Mouse (Mus musculus) small intestine, adult 2 months (tissue): ENCODE results near the gene Wwox. TPM values are rescaled to one million over a fixed set of nuclear protein-coding genes. Genes with fewer than 3 reads are reported as not detected.

Experiments
- H3K27ac ChIP-seq: fragments of 200-500 bp; 2 replicates; pipeline ENCODE4 v1.5.1; 2012; ENCODE audit warnings: low read depth, low read length, control low read depth, inconsistent platforms; ENCODE audit not compliant: insufficient read depth
- H3K27me3 ChIP-seq: fragments of 200-500 bp; 2 replicates; pipeline ENCODE4 v1.6.1; 2012; ENCODE audit warnings: mild to moderate bottlenecking, moderate library complexity, low read length, inconsistent platforms; ENCODE audit not compliant: control insufficient read depth, insufficient read depth
- H3K36me3 ChIP-seq: fragments of 200-500 bp; 2 replicates; pipeline ENCODE4 v1.6.1; 2012; ENCODE audit warnings: mild to moderate bottlenecking, low read length, control low read depth, inconsistent platforms; ENCODE audit not compliant: control insufficient read depth, insufficient read depth
- H3K4me1 ChIP-seq: fragments of 200-500 bp; 2 replicates; pipeline ENCODE4 v1.6.1; 2012; ENCODE audit warnings: low read length, inconsistent platforms, mixed read lengths; ENCODE audit not compliant: control insufficient read depth, insufficient read depth, insufficient read length
- H3K4me3 ChIP-seq: fragments of 200-500 bp; 2 replicates; pipeline ENCODE4 v1.5.1; 2012; ENCODE audit warnings: low read depth, mild to moderate bottlenecking, control low read depth, inconsistent platforms, low read length, moderate library complexity
- CTCF ChIP-seq: fragments of 200-500 bp; IDR thresholded peaks from 2 replicates; pipeline ENCODE4 v1.5.1; 2012; ENCODE audit warnings: low read depth, mild to moderate bottlenecking, control low read depth, inconsistent platforms, low read length, moderate library complexity, mixed read lengths; ENCODE audit not compliant: insufficient replicate concordance, insufficient read length; ENCODE audit errors: extremely low read depth
- POLR2A ChIP-seq: fragments of 200-500 bp; IDR thresholded peaks from 2 replicates; pipeline ENCODE4 v1.6.1; 2012; ENCODE audit warnings: low read depth, mild to moderate bottlenecking, control low read depth, inconsistent platforms, low read length, moderate library complexity
- WGBS: fragments of 180-500 bp; shearing (Covaris S2); methylation state at CpG from one replicate; pipeline ENCODE4 v1.1.7; 2018; 5-methylcytosine and 5-hydroxymethylcytosine counted together
- polyA plus RNA-seq: library from polyadenylated mRNA; depleted of rRNA; stranded (reverse); fragments of >200 nt; gene quantifications from 2 replicates; pipeline ENCODE4 v1.2.3, GENCODE M21; 2012

The Wwox gene
- polyA plus RNA-seq, 1 experiment = 6.0 TPM

GRCm38 (mm10) chr8:115357663-115358335 is 918.3 kb downstream of the Wwox start:
- H3K36me3 ChIP-seq = no peaks in the 10 kb centered on the region
- WGBS = 76% methylated on average over 16 of the region's 16 CpGs

GRCm38 (mm10) chr8:115358481-115358880 is 919.0 kb downstream of the Wwox start:
- no peak overlapping the region for H3K27ac ChIP-seq
- TF ChIP-seq CTCF (no peak), POLR2A (no peak)
- H3K36me3 ChIP-seq = no peaks in the 10 kb centered on the region
- H3K4me1 ChIP-seq = no peaks in the 10 kb centered on the region
- no peaks in the 10 kb centered on the region for H3K27me3 ChIP-seq
- H3K4me3 ChIP-seq = no peak overlapping the region
- 94% methylated on average over 11 of the region's 11 CpGs for WGBS

More at GRCm38 (mm10) chr8:115357663-115358335, 918.3 kb downstream of the Wwox start:
- Histone ChIP-seq H3K27ac (no peak overlapping the region), H3K4me1 (no peaks in the 10 kb centered on the region), H3K27me3 (no peaks in the 10 kb centered on the region), H3K4me3 (no peak overlapping the region)
- no peak for TF ChIP-seq POLR2A
- TF ChIP-seq CTCF = no peak

- no peaks in the 10 kb centered on the region for H3K36me3 ChIP-seq
- H3K4me3 ChIP-seq = no peak overlapping the region
- TF ChIP-seq CTCF = no peak
- no peak for TF ChIP-seq POLR2A
- no peaks in the 10 kb centered on the region for H3K27me3 ChIP-seq
- WGBS = 74% methylated on average over 12 of the region's 12 CpGs
- H3K4me1 ChIP-seq = no peaks in the 10 kb centered on the region
- no peak overlapping the region for H3K27ac ChIP-seq
These were observed 920.2 kb downstream of the Wwox start for GRCm38 (mm10) chr8:115359701-115360100.

- Histone ChIP-seq H3K36me3 (no peaks in the 10 kb centered on the region), H3K27ac (no peak overlapping the region), H3K4me3 (no peak overlapping the region), H3K27me3 (no peaks in the 10 kb centered on the region), H3K4me1 (no peaks in the 10 kb centered on the region)
- TF ChIP-seq CTCF (no peak), POLR2A (no peak)
- 30% methylated on average over 7 of the region's 7 CpGs for WGBS
These were observed 923.1 kb downstream of the Wwox start for GRCm38 (mm10) chr8:115362518-115362917.

- no peak for TF ChIP-seq CTCF
These were observed 935.5 kb downstream of the Wwox start for GRCm38 (mm10) chr8:115374957-115375356.

GRCm38 (mm10) chr8:115375361-115376047 is 936.0 kb downstream of the Wwox start:
- no peaks in the 10 kb centered on the region for H3K36me3 ChIP-seq
- 63% methylated on average over 8 of the region's 8 CpGs for WGBS
- TF ChIP-seq POLR2A (no peak), CTCF (no peak)
- no peaks in the 10 kb centered on the region for H3K4me1 ChIP-seq
- no peaks in the 10 kb centered on the region for H3K27me3 ChIP-seq
- H3K4me3 ChIP-seq = no peak overlapping the region
- H3K27ac ChIP-seq = no peak overlapping the region

More at GRCm38 (mm10) chr8:115374957-115375356, 935.5 kb downstream of the Wwox start:
- Histone ChIP-seq H3K36me3 (no peaks in the 10 kb centered on the region), H3K27me3 (no peaks in the 10 kb centered on the region), H3K4me1 (no peaks in the 10 kb centered on the region), H3K27ac (no peak overlapping the region), H3K4me3 (no peak overlapping the region)
- WGBS = 41% methylated on average over 4 of the region's 4 CpGs

- H3K4me3 ChIP-seq = no peak overlapping the region
- TF ChIP-seq POLR2A = no peak
- no peaks in the 10 kb centered on the region for H3K36me3 ChIP-seq
- no peaks in the 10 kb centered on the region for H3K4me1 ChIP-seq
- H3K27me3 ChIP-seq = no peaks in the 10 kb centered on the region
- H3K27ac ChIP-seq = no peak overlapping the region
- WGBS = 47% methylated on average over 4 of the region's 4 CpGs
These were observed 937.9 kb downstream of the Wwox start for GRCm38 (mm10) chr8:115377321-115377720.

GRCm38 (mm10) chr8:115380017-115380416 is 940.6 kb downstream of the Wwox start:
- Histone ChIP-seq H3K4me1 (no peaks in the 10 kb centered on the region), H3K27me3 (no peaks in the 10 kb centered on the region), H3K27ac (no peak overlapping the region), H3K36me3 (no peaks in the 10 kb centered on the region), H3K4me3 (no peak overlapping the region)
- 66% methylated on average over 4 of the region's 4 CpGs for WGBS
- TF ChIP-seq CTCF (no peak), POLR2A (no peak)
